Mouse (Mus musculus): ENCODE results near the gene Plxnb1.

- TF ChIP-seq CTCF (IDR thresholded peaks at IDR 0.05; ENCODE audit: extremely low read depth, insufficient read depth, low read length) (no peak), POLR2A (IDR thresholded peaks at IDR 0.05; ENCODE audit: extremely low read depth, insufficient read depth, low read length) (no peak)
Measured at GRCm38 (mm10) chr9:109116205-109116604, 21.0 kb downstream of the Plxnb1 start.

All from cortical plate, adult 2 months (tissue).